In the genomic region with DNA sequence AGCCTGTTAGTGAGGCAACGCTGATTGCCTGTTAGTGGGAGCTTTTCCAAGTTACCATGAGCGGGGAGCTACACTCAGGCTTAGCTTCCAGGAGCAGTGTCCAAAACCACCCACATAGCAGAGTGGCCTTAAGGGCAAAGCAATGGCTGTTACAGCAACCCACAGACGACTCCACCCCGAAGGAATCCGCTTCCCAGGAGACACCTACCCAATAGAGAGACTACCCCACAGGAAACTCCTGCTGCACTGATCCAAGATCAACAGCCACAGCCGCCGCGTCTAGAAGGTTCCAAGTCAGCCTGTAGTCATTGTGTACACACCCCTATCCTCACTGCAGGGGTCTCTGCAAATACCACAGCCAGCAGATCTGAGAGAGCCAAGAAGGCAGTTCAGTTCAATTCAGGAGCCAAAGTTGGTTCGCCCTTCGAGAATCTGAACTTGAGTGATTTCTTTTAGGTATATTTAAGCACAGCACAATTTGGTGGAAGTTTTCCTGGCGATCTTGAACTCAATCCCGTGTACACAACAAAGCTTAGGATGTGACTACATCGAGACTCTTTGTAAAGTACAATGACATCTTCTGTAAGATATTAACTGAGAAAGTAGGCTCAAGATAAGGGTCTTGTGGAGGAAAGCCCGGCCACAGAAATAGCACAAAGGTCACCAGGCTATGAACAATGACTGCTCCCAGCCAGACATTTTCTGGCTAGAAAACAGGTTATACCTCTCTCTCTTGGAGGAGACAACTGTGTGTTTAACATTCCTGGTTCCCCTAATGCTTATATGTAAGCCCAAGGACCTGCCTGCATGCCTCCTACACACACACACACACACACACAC, we compare ENCODE assay signal across 11 mouse cellular contexts. TPM values are rescaled to one million over a fixed set of nuclear protein-coding genes. Genes with fewer than 3 reads are reported as not detected.
DNase-seq lines count a peak whose midpoint lies in the region; ATAC-seq and TF ChIP-seq lines count a peak whose summit lies in the region.
"Had no signal": no experiment of that assay in that cellular context is flagged by ENCODE, and none has a peak within 500 bp of the region (broad histone marks: within the 10 kb centered on the region; RNA-seq: fewer than 3 reads in every experiment).

No protein-coding gene starts in this region.

- no peak for ATAC-seq in kidney, postnatal 0 days (replicated peaks; ENCODE audit: low FRiP score, low read depth)
- ATAC-seq in heart, embryonic 14.5 days (ENCODE audit: insufficient number of reproducible peaks, insufficient read depth, low FRiP score, low read depth) = 0 out of 2 replicates have a peak, but pooled peaks have one; percentile 17

- no peaks in the 10 kb centered on the region for H3K9me3 ChIP-seq in kidney, postnatal 0 days (replicated peaks; ENCODE audit: low read length)
- H3K9me3 ChIP-seq in heart, embryonic 14.5 days (ENCODE audit: control insufficient read depth, low read length) = 0 out of 2 replicates have a peak, but pooled peaks cover 4% of the 10 kb centered on the region

- no peaks in the 10 kb centered on the region for H3K36me3 ChIP-seq in kidney, postnatal 0 days (ENCODE audit: insufficient read depth, low read length)
- H3K36me3 ChIP-seq in heart, embryonic 14.5 days (ENCODE audit: control insufficient read depth, insufficient read depth, low read length) = no peaks in the 10 kb centered on the region

- H3K4me2 ChIP-seq in kidney, postnatal 0 days (ENCODE audit: low read length) = no peak overlapping the region
- H3K4me2 ChIP-seq in heart, embryonic 14.5 days (ENCODE audit: low read length) = no peak overlapping the region

- TF ChIP-seq POLR2A in brain, embryonic 14.5 days (IDR thresholded peaks at IDR 0.05; ENCODE audit: borderline replicate concordance, extremely low read depth, insufficient read depth, insufficient read length, poor library complexity, severe bottlenecking) = no peak

- WGBS in kidney, postnatal 0 days = 48% methylated on average over 14 of the region's 14 CpGs
- WGBS in heart, embryonic 14.5 days = 41% methylated on average over 14 of the region's 14 CpGs

- no peak overlapping the region for H3K9ac ChIP-seq in kidney, postnatal 0 days (ENCODE audit: low read depth, low read length)
- H3K9ac ChIP-seq in heart, embryonic 14.5 days (ENCODE audit: low read length) = no peak overlapping the region
- H3K9ac ChIP-seq: liver, embryonic 14.5 days had no signal

- H3K4me1 ChIP-seq in kidney, postnatal 0 days (replicated peaks; ENCODE audit: insufficient read depth, low read length) = 0 out of 2 replicates have a peak, but pooled peaks cover 13% of the 10 kb centered on the region
- peaks cover 15 to 21% of the 10 kb centered on the region in 2 experiments for H3K4me1 ChIP-seq in heart, embryonic 14.5 days (ENCODE audit: control insufficient read depth in 2 of 2, insufficient read depth in 2 of 2, low read length in 2 of 2)

- peak overlapping the region; percentile 92 for H3K27ac ChIP-seq in kidney, postnatal 0 days
- H3K27ac ChIP-seq in heart, embryonic 14.5 days (replicated peaks in 1 of 2; ENCODE audit: control insufficient read depth in 1 of 2, insufficient read depth in 1 of 2, low read depth in 2 of 2, low read length in 2 of 2) = peak overlapping the region; percentile 82 to 83
- H3K27ac ChIP-seq: layer of hippocampus, adult 2 months; liver, embryonic 14.5 days had no signal

- peak; percentile 51 for DNase-seq in kidney, postnatal 0 days (ENCODE audit: low spot score)
- DNase-seq in kidney, postnatal 25 days = no peak
- peak; percentile 19 for DNase-seq in brain, embryonic 14.5 days (ENCODE audit: low read depth)
- DNase-seq in lung, postnatal 10 days = peak; percentile 30
- DNase-seq in adrenal gland, postnatal 25 days = no peak
- DNase-seq in testis, postnatal 10 days (ENCODE audit: low spot score) = no peak
- no peak for DNase-seq in right cerebral cortex, adult 2 months (ENCODE audit: low spot score in 2 of 2)
- DNase-seq: thymus, adult 2 months had no signal

- TF ChIP-seq CTCF in kidney, postnatal 0 days (IDR thresholded peaks at IDR 0.05; ENCODE audit: low read depth) = no peak
- no peak for TF ChIP-seq CTCF in brain, embryonic 14.5 days (IDR thresholded peaks at IDR 0.05; ENCODE audit: borderline replicate concordance, extremely low read depth, insufficient read depth, insufficient read length)

- no peak overlapping the region for H3K4me3 ChIP-seq in kidney, postnatal 0 days (replicated peaks; ENCODE audit: low read depth, low read length)
- no peak overlapping the region for H3K4me3 ChIP-seq in heart, embryonic 14.5 days (ENCODE audit: control insufficient read depth in 1 of 2, insufficient read depth in 1 of 2, low read depth in 1 of 2, low read length in 2 of 2)
- H3K4me3 ChIP-seq: layer of hippocampus, adult 2 months had no signal

- no peaks in the 10 kb centered on the region for H3K27me3 ChIP-seq in kidney, postnatal 0 days (ENCODE audit: insufficient read depth, low read length)
- no peaks in the 10 kb centered on the region for H3K27me3 ChIP-seq in heart, embryonic 14.5 days (ENCODE audit: control insufficient read depth, insufficient read depth, low read length)

RNA-seq across cellular contexts. Expression of gene Arhgap8, which starts 7.1 kb away (rescaled TPM):
- 13.9 and 14.7 TPM in 2 replicates for polyA plus RNA-seq in kidney, postnatal 0 days (2015; fragmentation: Nextera tagmentation; extraction: Ambion mirVana)
- polyA plus RNA-seq in brain, embryonic 14.5 days (2012; rRNA removed) = 0.44 and 0.81 TPM in 2 replicates
- 3.2 and 3.8 TPM in 2 replicates for polyA plus RNA-seq in heart, embryonic 14.5 days (2014; fragmentation: Nextera tagmentation; extraction: Ambion mirVana)
- 0.76 TPM in 1 of 2 replicates, not detected in the other for total RNA-seq in adrenal gland, postnatal 25 days (2021)

RNA-seq across cellular contexts. Expression of gene Prr5, which starts 43.4 kb away (rescaled TPM):
- 35.0 and 35.6 TPM in 2 replicates for polyA plus RNA-seq in kidney, postnatal 0 days (2015; fragmentation: Nextera tagmentation; extraction: Ambion mirVana)
- 14.2 and 20.9 TPM in 2 replicates for polyA plus RNA-seq in brain, embryonic 14.5 days (2012; rRNA removed)
- 11.2 and 15.1 TPM in 2 replicates for polyA plus RNA-seq in heart, embryonic 14.5 days (2014; fragmentation: Nextera tagmentation; extraction: Ambion mirVana)
- total RNA-seq in adrenal gland, postnatal 25 days (2021) = 3.7 and 5.0 TPM in 2 replicates

Comparison
In these comparisons a context has a peak if more than half of its experiments do, and no peak if none do; other contexts are left out.
1. DNase-seq: peak in kidney, postnatal 0 days (single experiment), brain, embryonic 14.5 days (single experiment) and lung, postnatal 10 days (single experiment); none in kidney, postnatal 25 days (0 of 2), adrenal gland, postnatal 25 days (single experiment), testis, postnatal 10 days (single experiment) and right cerebral cortex, adult 2 months (0 of 2).